Mouse (Mus musculus): ENCODE data around the gene Syt2. TPM values are rescaled to one million over a fixed set of nuclear protein-coding genes. Genes with fewer than 3 reads are reported as not detected.

Gene Syt2
- polyA plus RNA-seq, 1 experiment = 0.01 TPM

- H3K27me3 ChIP-seq (ENCODE audit: control insufficient read depth) = no peaks in the 10 kb centered on the region; the same call in 1 of the 2 replicates
- H3K4me3 ChIP-seq (replicated peaks) = no peak overlapping the region
- TF ChIP-seq TAL1 (IDR thresholded peaks at IDR 0.05; ENCODE audit: low read length) = no peak
- no peak for TF ChIP-seq GATA1 (IDR thresholded peaks at IDR 0.05; ENCODE audit: low read length)
- no peaks in the 10 kb centered on the region for H3K36me3 ChIP-seq (ENCODE audit: control insufficient read depth)
- H3K9me3 ChIP-seq (ENCODE audit: control insufficient read depth, low read length) = no peaks in the 10 kb centered on the region
- H3K4me1 ChIP-seq (ENCODE audit: control insufficient read depth) = no peaks in the 10 kb centered on the region
These were observed 13.7 kb downstream of the Syt2 start for GRCm38 (mm10) chr1:134660163-134660562.

- Histone ChIP-seq H3K27me3 (ENCODE audit: control insufficient read depth) (no peaks in the 10 kb centered on the region; the same call in 1 of the 2 replicates), H3K9me3 (ENCODE audit: control insufficient read depth, low read length) (no peaks in the 10 kb centered on the region), H3K4me3 (replicated peaks) (no peak overlapping the region), H3K36me3 (ENCODE audit: control insufficient read depth) (no peaks in the 10 kb centered on the region), H3K4me1 (ENCODE audit: control insufficient read depth) (no peaks in the 10 kb centered on the region)
- TF ChIP-seq TAL1 (IDR thresholded peaks at IDR 0.05; ENCODE audit: low read length) (no peak), GATA1 (IDR thresholded peaks at IDR 0.05; ENCODE audit: low read length) (no peak)
These were observed 25.0 kb downstream of the Syt2 start for GRCm38 (mm10) chr1:134671234-134672070.

- Histone ChIP-seq H3K4me3 (replicated peaks) (no peak overlapping the region), H3K9me3 (ENCODE audit: control insufficient read depth, low read length) (no peaks in the 10 kb centered on the region), H3K36me3 (ENCODE audit: control insufficient read depth) (no peaks in the 10 kb centered on the region), H3K27me3 (ENCODE audit: control insufficient read depth) (no peaks in the 10 kb centered on the region; the same call in 1 of the 2 replicates), H3K4me1 (ENCODE audit: control insufficient read depth) (no peaks in the 10 kb centered on the region)
- TF ChIP-seq TAL1 (IDR thresholded peaks at IDR 0.05; ENCODE audit: low read length) (no peak), GATA1 (IDR thresholded peaks at IDR 0.05; ENCODE audit: low read length) (no peak)
These were observed 27.8 kb downstream of the Syt2 start for GRCm38 (mm10) chr1:134674312-134674711.

GRCm38 (mm10) chr1:134679445-134679844, 33.0 kb downstream of the Syt2 start:
- no peaks in the 10 kb centered on the region for H3K4me1 ChIP-seq (ENCODE audit: control insufficient read depth)
- no peaks in the 10 kb centered on the region for H3K36me3 ChIP-seq (ENCODE audit: control insufficient read depth)
- no peak overlapping the region for H3K4me3 ChIP-seq (replicated peaks)
- TF ChIP-seq GATA1 (IDR thresholded peaks at IDR 0.05; ENCODE audit: low read length) (no peak), TAL1 (IDR thresholded peaks at IDR 0.05; ENCODE audit: low read length) (no peak)
- H3K27me3 ChIP-seq (ENCODE audit: control insufficient read depth) = peaks cover 3% of the 10 kb centered on the region; the same call in 1 of the 2 replicates
- no peaks in the 10 kb centered on the region for H3K9me3 ChIP-seq (ENCODE audit: control insufficient read depth, low read length)

GRCm38 (mm10) chr1:134680617-134681016, 34.1 kb downstream of the Syt2 start:
- H3K4me3 ChIP-seq (replicated peaks) = no peak overlapping the region
- no peaks in the 10 kb centered on the region for H3K36me3 ChIP-seq (ENCODE audit: control insufficient read depth)
- TF ChIP-seq GATA1 (IDR thresholded peaks at IDR 0.05; ENCODE audit: low read length) (no peak), TAL1 (IDR thresholded peaks at IDR 0.05; ENCODE audit: low read length) (no peak)
- no peaks in the 10 kb centered on the region for H3K4me1 ChIP-seq (ENCODE audit: control insufficient read depth)
- peaks cover 3% of the 10 kb centered on the region; the same call in 1 of the 2 replicates for H3K27me3 ChIP-seq (ENCODE audit: control insufficient read depth)
- no peaks in the 10 kb centered on the region for H3K9me3 ChIP-seq (ENCODE audit: control insufficient read depth, low read length)

GRCm38 (mm10) chr1:134682460-134682859, 36.0 kb downstream of the Syt2 start:
- Histone ChIP-seq H3K36me3 (ENCODE audit: control insufficient read depth) (no peaks in the 10 kb centered on the region), H3K4me3 (replicated peaks) (no peak overlapping the region), H3K4me1 (ENCODE audit: control insufficient read depth) (no peaks in the 10 kb centered on the region), H3K9me3 (ENCODE audit: control insufficient read depth, low read length) (no peaks in the 10 kb centered on the region), H3K27me3 (ENCODE audit: control insufficient read depth) (peaks cover 3% of the 10 kb centered on the region; the same call in 1 of the 2 replicates)
- TF ChIP-seq TAL1 (IDR thresholded peaks at IDR 0.05; ENCODE audit: low read length) (no peak), GATA1 (IDR thresholded peaks at IDR 0.05; ENCODE audit: low read length) (no peak)

- TF ChIP-seq TAL1 (IDR thresholded peaks at IDR 0.05; ENCODE audit: low read length) = no peak
- no peak for TF ChIP-seq GATA1 (IDR thresholded peaks at IDR 0.05; ENCODE audit: low read length)
- Histone ChIP-seq H3K36me3 (ENCODE audit: control insufficient read depth) (no peaks in the 10 kb centered on the region), H3K9me3 (ENCODE audit: control insufficient read depth, low read length) (no peaks in the 10 kb centered on the region), H3K4me3 (replicated peaks) (no peak overlapping the region), H3K27me3 (ENCODE audit: control insufficient read depth) (peaks cover 3% of the 10 kb centered on the region; the same call in 1 of the 2 replicates), H3K4me1 (ENCODE audit: control insufficient read depth) (no peaks in the 10 kb centered on the region)
These were observed 40.5 kb downstream of the Syt2 start for GRCm38 (mm10) chr1:134686834-134687421.

GRCm38 (mm10) chr1:134696302-134696701, 49.8 kb downstream of the Syt2 start:
- no peak overlapping the region for H3K4me3 ChIP-seq (replicated peaks)
- H3K9me3 ChIP-seq (ENCODE audit: control insufficient read depth, low read length) = no peaks in the 10 kb centered on the region
- H3K27me3 ChIP-seq (ENCODE audit: control insufficient read depth) = no peaks in the 10 kb centered on the region
- H3K4me1 ChIP-seq (ENCODE audit: control insufficient read depth) = no peaks in the 10 kb centered on the region
- no peaks in the 10 kb centered on the region for H3K36me3 ChIP-seq (ENCODE audit: control insufficient read depth)
- no peak for TF ChIP-seq TAL1 (IDR thresholded peaks at IDR 0.05; ENCODE audit: low read length)
- TF ChIP-seq GATA1 (IDR thresholded peaks at IDR 0.05; ENCODE audit: low read length) = no peak

- Histone ChIP-seq H3K4me1 (ENCODE audit: control insufficient read depth) (no peaks in the 10 kb centered on the region), H3K27me3 (ENCODE audit: control insufficient read depth) (no peaks in the 10 kb centered on the region), H3K36me3 (ENCODE audit: control insufficient read depth) (no peaks in the 10 kb centered on the region), H3K9me3 (ENCODE audit: control insufficient read depth, low read length) (no peaks in the 10 kb centered on the region), H3K4me3 (replicated peaks) (no peak overlapping the region)
- TF ChIP-seq TAL1 (IDR thresholded peaks at IDR 0.05; ENCODE audit: low read length) (no peak), GATA1 (IDR thresholded peaks at IDR 0.05; ENCODE audit: low read length) (no peak)
These were observed 50.6 kb downstream of the Syt2 start for GRCm38 (mm10) chr1:134697073-134697472.

Data from erythroblast, embryonic 14.5 days (primary cell).